Mouse (Mus musculus): ENCODE results near the gene St6gal2. TPM values are rescaled to one million over a fixed set of nuclear protein-coding genes. Genes with fewer than 3 reads are reported as not detected.
A peak's percentile ranks its signal among the peaks of the same experiment; 100 is the strongest.

St6gal2 gene
- polyA plus RNA-seq, 1 experiment from 2014 or later: 1.2 TPM

DNA sequence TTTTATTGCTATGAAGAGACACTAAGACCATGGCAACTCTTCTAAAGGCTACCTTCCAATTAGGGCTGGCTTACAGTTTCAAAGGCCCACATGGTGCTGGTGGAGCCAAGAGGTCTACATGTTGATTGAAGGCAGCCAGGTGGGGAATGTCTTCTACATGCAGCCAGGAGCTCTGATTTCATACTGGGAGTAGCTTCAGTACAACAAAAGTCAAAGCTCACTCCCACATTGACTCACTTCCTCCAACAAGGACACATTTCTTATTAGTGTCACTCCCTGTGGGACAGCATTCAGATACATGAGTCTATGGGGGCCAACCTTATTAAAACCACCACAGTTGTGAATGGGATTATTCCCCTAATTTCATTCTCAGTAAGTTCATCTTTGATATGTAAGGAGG, 23.8 kb downstream of the St6gal2 start:
- no peaks in the 10 kb centered on the region for H3K4me1 ChIP-seq (ENCODE audit: control insufficient read depth, insufficient read depth, low read length)
- no peaks in the 10 kb centered on the region for H3K9me3 ChIP-seq (ENCODE audit: control insufficient read depth, low read length)
- H3K36me3 ChIP-seq (ENCODE audit: control insufficient read depth, insufficient read depth, low read length): no peaks in the 10 kb centered on the region
- H3K4me3 ChIP-seq (ENCODE audit: low read length): no peak overlapping the region
- no peak for ATAC-seq (ENCODE audit: low FRiP score, low TSS enrichment)
- H3K4me2 ChIP-seq (replicated peaks; ENCODE audit: low read depth, low read length): no peak overlapping the region
- no peaks in the 10 kb centered on the region for H3K27me3 ChIP-seq (ENCODE audit: control insufficient read depth, insufficient read depth, low read length)
- H3K9ac ChIP-seq (ENCODE audit: low read depth, low read length): no peak overlapping the region
- no peak overlapping the region for H3K27ac ChIP-seq (ENCODE audit: low read depth, low read length)

DNA sequence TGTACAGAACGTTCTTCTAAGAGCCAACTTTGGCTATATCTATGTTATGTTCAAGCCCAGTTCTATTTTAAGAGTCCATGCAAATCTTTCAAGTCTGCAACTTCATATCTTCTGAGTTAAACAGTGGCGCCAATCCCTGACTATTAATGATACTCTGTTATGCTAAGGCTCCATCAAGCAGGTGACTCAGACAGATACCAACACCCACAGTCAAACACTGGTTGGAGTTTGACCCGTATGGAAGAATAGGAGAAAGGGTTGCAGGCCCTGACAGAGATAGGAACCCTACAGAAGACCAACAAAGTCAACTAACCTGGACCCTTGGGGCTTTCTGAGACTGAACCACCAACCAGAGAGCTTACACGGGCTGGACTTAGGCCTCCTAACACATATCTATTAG, 30.8 kb downstream of the St6gal2 start:
- WGBS: 82% methylated on average over 4 of the region's 4 CpGs

DNA sequence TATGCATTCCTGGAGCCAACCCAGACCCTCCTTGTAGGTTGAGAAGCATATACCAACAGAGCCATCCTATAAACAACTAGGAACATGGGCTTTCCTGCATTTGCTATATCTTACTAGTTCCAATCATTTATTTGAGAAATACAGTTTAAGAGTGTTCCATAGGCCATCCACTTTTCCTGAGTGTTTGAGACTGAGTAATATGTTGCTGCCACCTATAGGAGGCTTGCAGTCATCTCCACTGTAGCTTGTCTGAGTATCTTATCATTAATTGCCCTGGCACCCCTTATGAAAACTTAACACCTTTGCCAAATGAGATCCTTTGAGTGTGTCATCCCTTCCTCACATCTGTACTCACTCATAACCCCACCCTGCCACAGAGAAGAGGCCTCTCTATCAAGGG, 32.2 kb downstream of the St6gal2 start:
- no peaks in the 10 kb centered on the region for H3K36me3 ChIP-seq (ENCODE audit: control insufficient read depth, insufficient read depth, low read length)
- H3K4me1 ChIP-seq (ENCODE audit: control insufficient read depth, insufficient read depth, low read length): no peaks in the 10 kb centered on the region
- no peak overlapping the region for H3K9ac ChIP-seq (ENCODE audit: low read depth, low read length)
- 0 out of 2 replicates have a peak, but pooled peaks have one; percentile 71 for ATAC-seq (ENCODE audit: low FRiP score, low TSS enrichment)
- H3K9me3 ChIP-seq (ENCODE audit: control insufficient read depth, low read length): no peaks in the 10 kb centered on the region
- no peak overlapping the region for H3K4me2 ChIP-seq (replicated peaks; ENCODE audit: low read depth, low read length)
- no peak overlapping the region for H3K27ac ChIP-seq (ENCODE audit: low read depth, low read length)
- H3K27me3 ChIP-seq (ENCODE audit: control insufficient read depth, insufficient read depth, low read length): no peaks in the 10 kb centered on the region
- H3K4me3 ChIP-seq (ENCODE audit: low read length): no peak overlapping the region

More for the DNA sequence above, 30.8 kb downstream of the St6gal2 start:
- H3K36me3 ChIP-seq (ENCODE audit: control insufficient read depth, insufficient read depth, low read length): no peaks in the 10 kb centered on the region
- no peaks in the 10 kb centered on the region for H3K9me3 ChIP-seq (ENCODE audit: control insufficient read depth, low read length)
- H3K9ac ChIP-seq (ENCODE audit: low read depth, low read length): no peak overlapping the region
- H3K27me3 ChIP-seq (ENCODE audit: control insufficient read depth, insufficient read depth, low read length): no peaks in the 10 kb centered on the region
- no peak overlapping the region for H3K27ac ChIP-seq (ENCODE audit: low read depth, low read length)
- no peak overlapping the region for H3K4me3 ChIP-seq (ENCODE audit: low read length)
- H3K4me2 ChIP-seq (replicated peaks; ENCODE audit: low read depth, low read length): no peak overlapping the region
- no peaks in the 10 kb centered on the region for H3K4me1 ChIP-seq (ENCODE audit: control insufficient read depth, insufficient read depth, low read length)
- ATAC-seq (ENCODE audit: low FRiP score, low TSS enrichment): no peak

DNA sequence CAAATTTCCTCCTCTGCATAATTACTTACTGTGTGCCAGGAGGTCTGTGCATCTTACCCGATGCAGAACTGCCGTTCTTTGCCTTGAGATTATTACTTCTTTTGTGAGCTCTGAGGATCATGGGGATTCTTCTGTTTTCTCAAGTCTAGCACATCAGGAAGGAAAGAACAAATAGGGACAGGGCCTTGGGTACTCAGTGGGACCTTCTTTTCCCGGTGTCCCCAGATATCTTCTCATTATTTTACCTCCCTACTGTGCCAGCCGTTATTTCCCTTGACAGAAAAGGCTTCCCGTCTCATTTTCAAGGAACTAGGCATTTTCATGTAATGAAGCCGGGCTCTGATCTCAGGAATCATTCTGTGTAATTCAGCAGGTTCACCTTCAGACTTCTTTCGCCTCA, 34.2 kb downstream of the St6gal2 start:
- Histone ChIP-seq H3K27me3 (ENCODE audit: control insufficient read depth, insufficient read depth, low read length) (no peaks in the 10 kb centered on the region), H3K4me2 (replicated peaks; ENCODE audit: low read depth, low read length) (no peak overlapping the region), H3K9me3 (ENCODE audit: control insufficient read depth, low read length) (no peaks in the 10 kb centered on the region), H3K4me3 (ENCODE audit: low read length) (no peak overlapping the region), H3K27ac (ENCODE audit: low read depth, low read length) (no peak overlapping the region), H3K4me1 (ENCODE audit: control insufficient read depth, insufficient read depth, low read length) (no peaks in the 10 kb centered on the region), H3K9ac (ENCODE audit: low read depth, low read length) (no peak overlapping the region), H3K36me3 (ENCODE audit: control insufficient read depth, insufficient read depth, low read length) (no peaks in the 10 kb centered on the region)
- WGBS: 79% methylated on average over 7 of the region's 7 CpGs
- ATAC-seq (ENCODE audit: low FRiP score, low TSS enrichment): no peak

DNA sequence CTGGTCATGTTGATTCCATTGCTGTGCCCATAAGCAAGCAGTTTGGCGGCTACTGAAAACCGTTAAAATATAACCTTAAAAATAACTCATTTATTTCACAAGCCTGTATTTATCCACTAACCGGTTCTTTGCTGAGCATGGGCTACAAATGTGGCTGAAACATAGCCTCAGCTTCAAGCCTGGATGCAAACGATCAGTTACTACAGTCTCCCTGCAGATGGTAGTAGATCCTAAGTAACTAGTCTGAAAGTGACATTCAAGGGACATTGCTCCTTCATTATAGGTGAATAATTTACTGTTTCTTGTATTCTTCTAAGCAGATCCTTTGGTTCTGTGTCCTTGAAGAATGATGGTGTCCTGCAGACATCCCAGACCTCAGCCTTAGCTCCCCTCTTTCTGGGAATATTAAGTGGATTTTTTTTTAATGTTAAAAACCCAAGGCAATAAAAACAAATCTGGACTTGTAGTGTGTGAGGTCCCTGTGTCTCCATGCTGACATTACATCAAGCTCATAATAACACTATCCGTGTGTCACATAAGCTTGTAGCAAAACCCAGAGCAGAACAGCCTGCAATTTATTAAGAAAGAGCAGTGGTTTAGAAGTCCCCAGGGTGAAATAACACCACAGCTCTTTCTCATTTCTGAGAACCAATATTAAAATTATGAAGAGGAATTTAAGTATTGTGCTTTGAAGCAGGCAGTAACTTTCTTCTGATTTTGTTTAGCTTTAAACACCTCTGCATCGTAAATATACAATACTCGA, 39.1 kb downstream of the St6gal2 start:
- Histone ChIP-seq H3K9ac (ENCODE audit: low read depth, low read length) (no peak overlapping the region), H3K9me3 (ENCODE audit: control insufficient read depth, low read length) (no peaks in the 10 kb centered on the region), H3K27ac (ENCODE audit: low read depth, low read length) (no peak overlapping the region), H3K4me2 (replicated peaks; ENCODE audit: low read depth, low read length) (no peak overlapping the region), H3K36me3 (ENCODE audit: control insufficient read depth, insufficient read depth, low read length) (no peaks in the 10 kb centered on the region), H3K4me3 (ENCODE audit: low read length) (no peak overlapping the region), H3K27me3 (ENCODE audit: control insufficient read depth, insufficient read depth, low read length) (no peaks in the 10 kb centered on the region), H3K4me1 (ENCODE audit: control insufficient read depth, insufficient read depth, low read length) (no peaks in the 10 kb centered on the region)
- 86% methylated on average over 7 of the region's 7 CpGs for WGBS
- ATAC-seq (ENCODE audit: low FRiP score, low TSS enrichment): no peak

DNA sequence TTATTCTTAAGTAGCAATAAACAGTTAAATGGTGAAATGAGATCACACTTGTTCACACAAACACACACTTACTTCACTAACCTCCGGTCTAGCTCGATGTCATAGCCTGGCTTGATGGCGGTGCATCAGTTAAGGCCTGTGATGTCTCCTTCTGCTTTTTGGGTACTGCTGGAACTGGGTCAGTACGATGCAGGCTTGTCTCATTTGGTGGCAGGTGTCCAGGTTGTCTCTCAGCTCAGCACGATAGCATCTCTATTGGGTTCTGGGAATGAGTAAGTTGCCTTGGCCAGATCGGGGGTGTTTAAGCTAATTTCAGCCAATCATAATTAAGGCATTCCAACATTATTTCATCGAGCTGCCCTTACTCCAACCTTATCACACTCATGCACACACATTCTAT, 86.7 kb downstream of the St6gal2 start:
- Histone ChIP-seq H3K36me3 (ENCODE audit: control insufficient read depth, insufficient read depth, low read length) (no peaks in the 10 kb centered on the region), H3K27me3 (ENCODE audit: control insufficient read depth, insufficient read depth, low read length) (no peaks in the 10 kb centered on the region), H3K4me3 (ENCODE audit: low read length) (no peak overlapping the region), H3K9ac (ENCODE audit: low read depth, low read length) (no peak overlapping the region), H3K4me1 (ENCODE audit: control insufficient read depth, insufficient read depth, low read length) (no peaks in the 10 kb centered on the region), H3K9me3 (ENCODE audit: control insufficient read depth, low read length) (no peaks in the 10 kb centered on the region), H3K4me2 (replicated peaks; ENCODE audit: low read depth, low read length) (no peak overlapping the region), H3K27ac (ENCODE audit: low read depth, low read length) (no peak overlapping the region)
- ATAC-seq (ENCODE audit: low FRiP score, low TSS enrichment): no peak
- WGBS: 93% methylated on average over 7 of the region's 7 CpGs

DNA sequence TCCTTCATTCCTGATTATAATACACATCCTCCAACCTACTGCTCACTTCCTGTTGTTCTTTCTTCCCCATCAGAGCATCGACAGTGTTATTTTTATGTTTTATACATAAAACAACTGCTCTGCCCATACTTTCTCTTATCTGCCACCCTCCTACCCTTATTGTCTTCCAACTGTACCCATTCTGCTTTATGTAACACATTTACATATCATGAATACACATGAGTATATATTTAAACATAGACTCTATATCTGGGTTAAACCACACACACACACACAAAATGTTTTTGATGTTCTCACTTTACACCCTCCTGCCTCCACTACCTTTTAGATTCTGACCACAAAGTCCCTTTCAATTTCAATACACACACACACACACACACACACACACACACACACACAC, 103.3 kb downstream of the St6gal2 start:
- Histone ChIP-seq H3K4me2 (replicated peaks; ENCODE audit: low read depth, low read length) (no peak overlapping the region), H3K4me1 (ENCODE audit: control insufficient read depth, insufficient read depth, low read length) (no peaks in the 10 kb centered on the region), H3K27me3 (ENCODE audit: control insufficient read depth, insufficient read depth, low read length) (no peaks in the 10 kb centered on the region), H3K9me3 (ENCODE audit: control insufficient read depth, low read length) (no peaks in the 10 kb centered on the region), H3K4me3 (ENCODE audit: low read length) (no peak overlapping the region), H3K9ac (ENCODE audit: low read depth, low read length) (no peak overlapping the region), H3K36me3 (ENCODE audit: control insufficient read depth, insufficient read depth, low read length) (no peaks in the 10 kb centered on the region), H3K27ac (ENCODE audit: low read depth, low read length) (no peak overlapping the region)
- no peak for ATAC-seq (ENCODE audit: low FRiP score, low TSS enrichment)
- WGBS: 76% methylated on average over 1 of the region's 1 CpGs

DNA sequence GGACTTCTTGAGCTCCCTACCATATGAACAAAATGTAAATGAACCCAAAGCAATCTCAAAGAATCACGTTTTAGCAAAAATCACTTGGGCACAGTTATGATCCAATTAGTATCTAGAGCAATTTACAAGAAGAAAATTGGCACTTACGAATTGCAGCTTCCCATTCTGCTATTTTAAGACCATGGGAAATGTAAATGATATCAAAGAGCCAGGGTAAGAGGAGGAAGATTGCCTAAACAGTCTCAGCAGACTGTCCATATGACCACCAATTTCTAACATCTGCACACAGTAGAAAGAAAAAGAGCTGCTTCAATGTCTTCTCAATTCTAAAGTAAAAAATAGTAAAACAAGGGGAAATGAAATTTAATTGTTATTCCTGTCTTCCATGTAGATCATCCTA, 116.6 kb downstream of the St6gal2 start:
- ATAC-seq (ENCODE audit: low FRiP score, low TSS enrichment): no peak
- no peaks in the 10 kb centered on the region for H3K9me3 ChIP-seq (ENCODE audit: control insufficient read depth, low read length)
- no peak overlapping the region for H3K27ac ChIP-seq (ENCODE audit: low read depth, low read length)
- H3K4me3 ChIP-seq (ENCODE audit: low read length): no peak overlapping the region
- H3K27me3 ChIP-seq (ENCODE audit: control insufficient read depth, insufficient read depth, low read length): no peaks in the 10 kb centered on the region
- H3K4me2 ChIP-seq (replicated peaks; ENCODE audit: low read depth, low read length): no peak overlapping the region
- H3K36me3 ChIP-seq (ENCODE audit: control insufficient read depth, insufficient read depth, low read length): no peaks in the 10 kb centered on the region
- WGBS: 73% methylated on average over 2 of the region's 2 CpGs
- no peaks in the 10 kb centered on the region for H3K4me1 ChIP-seq (ENCODE audit: control insufficient read depth, insufficient read depth, low read length)
- no peak overlapping the region for H3K9ac ChIP-seq (ENCODE audit: low read depth, low read length)

All from kidney, embryonic 14.5 days (tissue).